8 mouse cellular contexts compared by ENCODE assay signal in the genomic region with DNA sequence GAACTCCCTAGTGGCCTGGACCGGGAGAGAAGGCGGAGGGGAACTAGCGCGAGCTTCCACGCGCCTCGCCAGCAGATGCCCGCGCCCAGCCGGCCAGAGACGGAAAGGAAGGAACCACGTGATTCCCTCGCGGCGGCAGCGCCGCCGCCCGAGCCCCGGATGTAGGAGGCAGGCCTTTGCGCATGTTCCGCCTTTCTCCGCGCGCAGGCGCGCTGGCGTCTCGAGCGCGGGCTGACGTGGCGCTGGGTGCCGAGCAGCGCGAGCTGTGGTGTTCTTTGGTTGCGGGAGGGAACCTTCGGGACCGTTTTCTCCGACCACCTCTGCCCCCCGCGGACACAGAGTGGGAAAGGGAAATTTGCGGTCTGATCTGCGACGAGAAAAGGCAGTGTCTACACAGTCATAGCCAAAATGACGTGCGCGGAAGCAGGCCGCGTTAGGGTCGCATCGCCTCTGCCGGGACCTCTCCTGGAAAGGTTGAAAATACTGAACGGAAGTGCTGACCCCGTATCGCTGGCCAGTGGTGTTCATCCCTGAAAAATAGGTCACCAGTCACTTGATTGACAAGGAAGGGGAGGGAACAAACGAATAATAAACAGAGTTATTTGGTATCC. TPM values are rescaled to one million over a fixed set of nuclear protein-coding genes. Genes with fewer than 3 reads are reported as not detected.
DNase-seq lines count a peak whose midpoint lies in the region; ATAC-seq lines count a peak whose summit lies in the region.

A gene (minus strand): TSS at position 108 of the 611 bp plus-strand sequence.

- H3K4me2 ChIP-seq in hindbrain, embryonic 12.5 days (replicated peaks) = peak within 1 kb of the TSS; percentile 62

- peak; percentile 97 for DNase-seq in Muller cell, postnatal 12 days (ENCODE audit: inconsistent ontology term)
- DNase-seq in cerebellum, adult 9-11 months = peak; percentile 96
- DNase-seq in frontal cortex, postnatal 10 days (ENCODE audit: low spot score in 2 of 2) = peak; percentile 90 to 94
- DNase-seq in layer of hippocampus, postnatal 14 days (ENCODE audit: low spot score in 2 of 2) = peak; percentile 92 to 96
- peak; percentile 95 for DNase-seq in lung, postnatal 14 days
- peak; percentile 87 for DNase-seq in retina, adult 2 months (ENCODE audit: low read depth, low spot score)
- DNase-seq in thymus, postnatal 36 days = peak; percentile 92 to 94

- ATAC-seq in hindbrain, embryonic 12.5 days (ENCODE audit: low FRiP score) = peak; percentile 97

- no peaks in the 10 kb centered on the region for H3K27me3 ChIP-seq in hindbrain, embryonic 12.5 days

- peak within 1 kb of the TSS; percentile 95 for H3K4me3 ChIP-seq in hindbrain, embryonic 12.5 days

- H3K36me3 ChIP-seq in hindbrain, embryonic 12.5 days = no peaks in the 10 kb centered on the region

- no peaks in the 10 kb centered on the region for H3K9me3 ChIP-seq in hindbrain, embryonic 12.5 days (replicated peaks)

- H3K9ac ChIP-seq in hindbrain, embryonic 12.5 days = peak within 1 kb of the TSS; percentile 94

- peak within 1 kb of the TSS; percentile 96 for H3K27ac ChIP-seq in hindbrain, embryonic 12.5 days

- peaks cover 18% of the 10 kb centered on the region for H3K4me1 ChIP-seq in hindbrain, embryonic 12.5 days

- WGBS in hindbrain, embryonic 12.5 days = under 1% methylated on average over 57 of the region's 57 CpGs

RNA-seq across cellular contexts. Expression of the gene that starts here (rescaled TPM):
- 126 and 129 TPM in 2 replicates for polyA plus RNA-seq in hindbrain, embryonic 12.5 days (2016; fragmentation: Nextera tagmentation; extraction: Ambion mirVana)
- total RNA-seq in layer of hippocampus, postnatal 14 days (2021) = 100 to 1,000 TPM; 117 to 118 TPM

Comparison
In these comparisons a context has a peak if more than half of its experiments do, and no peak if none do; other contexts are left out.
1. Peak in every context shown above with its lines: DNase-seq, ATAC-seq, H3K4me3 ChIP-seq and H3K27ac ChIP-seq.